Mouse (Mus musculus) neural tube, embryonic 14.5 days (tissue): ENCODE measurements around the gene Itih4. TPM values are rescaled to one million over a fixed set of nuclear protein-coding genes. Genes with fewer than 3 reads are reported as not detected.

Source experiments
- ATAC-seq: fragments of 200-750 bp; cut with Nextera tagmentation; 2 replicates; pipeline ENCODE4 v1.8.0; 2017; ENCODE audit warnings: low read depth, mild to moderate bottlenecking, moderate TSS enrichment, moderate library complexity
- H3K27ac ChIP-seq: fragments of 300-500 bp; sonication (generic); 2 replicates; pipeline ENCODE4 v1.5.1; 2014; ENCODE audit warnings: low read depth, mild to moderate bottlenecking, control low read depth, low read length, moderate library complexity, mixed read lengths
- H3K27me3 ChIP-seq: fragments of 300-500 bp; sonication (generic); 2 replicates; pipeline ENCODE4 v1.6.1; 2014; ENCODE audit warnings: low read length; ENCODE audit not compliant: control insufficient read depth, insufficient read depth
- H3K36me3 ChIP-seq: fragments of 300-500 bp; sonication (generic); 2 replicates; pipeline ENCODE4 v1.6.1; 2014; ENCODE audit warnings: low read length, mixed read lengths; ENCODE audit not compliant: control insufficient read depth, insufficient read depth
- H3K4me1 ChIP-seq: fragments of 300-500 bp; sonication (generic); 2 replicates; pipeline ENCODE4 v1.6.1; 2014; ENCODE audit warnings: low read length; ENCODE audit not compliant: control insufficient read depth, insufficient read depth
- H3K4me2 ChIP-seq: fragments of 300-500 bp; sonication (generic); 2 replicates; pipeline ENCODE4 v1.6.1; 2014; ENCODE audit warnings: mild to moderate bottlenecking, low read depth, low read length, control low read depth
- H3K4me3 ChIP-seq: fragments of 300-500 bp; sonication (generic); 2 replicates; pipeline ENCODE4 v1.5.1; 2014; ENCODE audit warnings: low read depth, low read length, control low read depth, mixed read lengths
- H3K9ac ChIP-seq: fragments of 300-500 bp; sonication (generic); replicated peaks from 2 replicates; pipeline ENCODE4 v1.6.1; 2014; ENCODE audit warnings: low read depth, mild to moderate bottlenecking, control low read depth, low read length, mixed read lengths
- H3K9me3 ChIP-seq: fragments of 300-500 bp; sonication (generic); 2 replicates; pipeline ENCODE4 v1.6.1; 2016; ENCODE audit warnings: low read length; ENCODE audit not compliant: control insufficient read depth
- WGBS: fragments of 180-500 bp; shearing (Covaris S2); extraction: QIAGEN DNeasy Blood & Tissue Kit; methylation state at CpG from one replicate; pipeline ENCODE4 v1.1.7; 2014; 5-methylcytosine and 5-hydroxymethylcytosine counted together
- polyA plus RNA-seq: library from polyadenylated mRNA; unstranded; fragments of >200 nt; fragmentation: Nextera tagmentation; extraction: Ambion mirVana; gene quantifications from 2 replicates; pipeline ENCODE4 v1.2.1, GENCODE M21; 2014

The Itih4 gene
- 0.36 TPM in 1 of 2 replicates, not detected in the other for polyA plus RNA-seq

GRCm38 (mm10) chr14:30886204-30886603 lies at the start of gene Itih4:
Itih4 (plus strand) TSS chr14:30886476.
- H3K27ac ChIP-seq: no peak within 1 kb of the TSS
- no peak within 1 kb of the TSS for H3K4me3 ChIP-seq
- ATAC-seq: no peak
- no peaks in the 10 kb centered on the region for H3K27me3 ChIP-seq
- H3K4me2 ChIP-seq: no peak within 1 kb of the TSS
- H3K36me3 ChIP-seq: no peaks in the 10 kb centered on the region
- WGBS: 91% methylated on average over 3 of the region's 3 CpGs
- no peaks in the 10 kb centered on the region for H3K4me1 ChIP-seq
- no peaks in the 10 kb centered on the region for H3K9me3 ChIP-seq
- H3K9ac ChIP-seq: no peak within 1 kb of the TSS

GRCm38 (mm10) chr14:30837416-30837996 lies 48.8 kb upstream of the Itih4 start:
- H3K4me1 ChIP-seq: no peaks in the 10 kb centered on the region
- ATAC-seq: no peak
- H3K4me2 ChIP-seq: no peak overlapping the region
- no peaks in the 10 kb centered on the region for H3K27me3 ChIP-seq
- H3K36me3 ChIP-seq: no peaks in the 10 kb centered on the region
- H3K4me3 ChIP-seq: no peak overlapping the region
- no peak overlapping the region for H3K9ac ChIP-seq
- no peaks in the 10 kb centered on the region for H3K9me3 ChIP-seq
- 89% methylated on average over 14 of the region's 14 CpGs for WGBS
- no peak overlapping the region for H3K27ac ChIP-seq

GRCm38 (mm10) chr14:30843701-30844100 lies 42.6 kb upstream of the Itih4 start:
- H3K4me3 ChIP-seq: no peak overlapping the region
- H3K9ac ChIP-seq: no peak overlapping the region
- no peaks in the 10 kb centered on the region for H3K9me3 ChIP-seq
- no peak overlapping the region for H3K27ac ChIP-seq
- no peak overlapping the region for H3K4me2 ChIP-seq
- no peak for ATAC-seq
- no peaks in the 10 kb centered on the region for H3K27me3 ChIP-seq
- H3K36me3 ChIP-seq: no peaks in the 10 kb centered on the region
- H3K4me1 ChIP-seq: no peaks in the 10 kb centered on the region
- WGBS: 96% methylated on average over 3 of the region's 3 CpGs

GRCm38 (mm10) chr14:30850504-30850903 lies 35.8 kb upstream of the Itih4 start:
- no peak overlapping the region for H3K9ac ChIP-seq
- no peaks in the 10 kb centered on the region for H3K9me3 ChIP-seq
- no peaks in the 10 kb centered on the region for H3K27me3 ChIP-seq
- 82% methylated on average over 5 of the region's 5 CpGs for WGBS
- H3K4me3 ChIP-seq: no peak overlapping the region
- ATAC-seq: no peak
- no peaks in the 10 kb centered on the region for H3K36me3 ChIP-seq
- H3K4me2 ChIP-seq: no peak overlapping the region
- H3K4me1 ChIP-seq: no peaks in the 10 kb centered on the region
- no peak overlapping the region for H3K27ac ChIP-seq

GRCm38 (mm10) chr14:30852325-30852724 lies 34.0 kb upstream of the Itih4 start:
- H3K9ac ChIP-seq: no peak overlapping the region
- 94% methylated on average over 5 of the region's 5 CpGs for WGBS
- H3K27me3 ChIP-seq: no peaks in the 10 kb centered on the region
- H3K4me3 ChIP-seq: no peak overlapping the region
- no peak overlapping the region for H3K4me2 ChIP-seq
- ATAC-seq: no peak
- no peaks in the 10 kb centered on the region for H3K4me1 ChIP-seq
- H3K9me3 ChIP-seq: no peaks in the 10 kb centered on the region
- no peaks in the 10 kb centered on the region for H3K36me3 ChIP-seq
- H3K27ac ChIP-seq: no peak overlapping the region

GRCm38 (mm10) chr14:30855316-30855715 lies 31.0 kb upstream of the Itih4 start:
- H3K4me2 ChIP-seq: no peak overlapping the region
- no peaks in the 10 kb centered on the region for H3K27me3 ChIP-seq
- no peak for ATAC-seq
- no peak overlapping the region for H3K9ac ChIP-seq
- H3K27ac ChIP-seq: no peak overlapping the region
- no peaks in the 10 kb centered on the region for H3K4me1 ChIP-seq
- no peaks in the 10 kb centered on the region for H3K9me3 ChIP-seq
- H3K36me3 ChIP-seq: no peaks in the 10 kb centered on the region
- H3K4me3 ChIP-seq: no peak overlapping the region
- 96% methylated on average over 3 of the region's 3 CpGs for WGBS

DNA sequence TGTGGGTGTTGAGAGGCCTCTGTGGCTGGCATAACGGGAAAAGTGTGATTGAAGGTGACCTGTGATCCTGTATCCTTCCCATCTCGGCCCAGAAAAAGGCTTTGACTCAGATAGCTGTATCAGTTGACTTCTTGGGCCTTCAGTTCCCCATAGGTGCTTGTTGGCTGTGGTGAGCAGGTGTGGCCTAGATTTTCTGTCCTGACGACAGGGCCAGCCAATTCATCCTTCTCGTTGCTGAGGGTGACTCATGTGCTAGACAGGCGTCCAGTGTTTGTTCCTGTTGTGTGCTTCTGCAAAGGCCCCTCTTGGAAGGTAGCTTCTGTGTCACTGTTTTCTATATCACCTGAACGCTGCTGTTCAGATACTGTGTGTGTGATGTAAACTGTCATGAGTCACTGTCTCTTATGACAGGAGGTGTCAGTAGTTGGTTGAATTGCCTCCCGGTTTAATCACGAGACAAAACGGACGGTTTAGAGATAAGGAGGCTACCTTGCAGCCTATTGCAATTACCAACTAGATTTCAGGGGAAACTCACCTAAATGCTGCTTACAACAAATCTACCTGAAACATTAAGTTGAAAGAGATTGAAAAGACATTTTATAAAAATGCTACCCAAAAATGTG lies 29.3 kb upstream of the Itih4 start:
- Histone ChIP-seq H3K36me3 (no peaks in the 10 kb centered on the region), H3K9me3 (no peaks in the 10 kb centered on the region), H3K27me3 (no peaks in the 10 kb centered on the region), H3K9ac (no peak overlapping the region), H3K27ac (no peak overlapping the region), H3K4me3 (no peak overlapping the region), H3K4me1 (no peaks in the 10 kb centered on the region), H3K4me2 (no peak overlapping the region)
- WGBS: 94% methylated on average over 10 of the region's 10 CpGs
- no peak for ATAC-seq

GRCm38 (mm10) chr14:30857990-30858389 lies 28.3 kb upstream of the Itih4 start:
- H3K9me3 ChIP-seq: no peaks in the 10 kb centered on the region
- H3K9ac ChIP-seq: no peak overlapping the region
- no peaks in the 10 kb centered on the region for H3K4me1 ChIP-seq
- H3K4me2 ChIP-seq: no peak overlapping the region
- no peaks in the 10 kb centered on the region for H3K36me3 ChIP-seq
- WGBS: 74% methylated on average over 4 of the region's 4 CpGs
- H3K4me3 ChIP-seq: no peak overlapping the region
- no peak overlapping the region for H3K27ac ChIP-seq
- H3K27me3 ChIP-seq: no peaks in the 10 kb centered on the region
- ATAC-seq: no peak

DNA sequence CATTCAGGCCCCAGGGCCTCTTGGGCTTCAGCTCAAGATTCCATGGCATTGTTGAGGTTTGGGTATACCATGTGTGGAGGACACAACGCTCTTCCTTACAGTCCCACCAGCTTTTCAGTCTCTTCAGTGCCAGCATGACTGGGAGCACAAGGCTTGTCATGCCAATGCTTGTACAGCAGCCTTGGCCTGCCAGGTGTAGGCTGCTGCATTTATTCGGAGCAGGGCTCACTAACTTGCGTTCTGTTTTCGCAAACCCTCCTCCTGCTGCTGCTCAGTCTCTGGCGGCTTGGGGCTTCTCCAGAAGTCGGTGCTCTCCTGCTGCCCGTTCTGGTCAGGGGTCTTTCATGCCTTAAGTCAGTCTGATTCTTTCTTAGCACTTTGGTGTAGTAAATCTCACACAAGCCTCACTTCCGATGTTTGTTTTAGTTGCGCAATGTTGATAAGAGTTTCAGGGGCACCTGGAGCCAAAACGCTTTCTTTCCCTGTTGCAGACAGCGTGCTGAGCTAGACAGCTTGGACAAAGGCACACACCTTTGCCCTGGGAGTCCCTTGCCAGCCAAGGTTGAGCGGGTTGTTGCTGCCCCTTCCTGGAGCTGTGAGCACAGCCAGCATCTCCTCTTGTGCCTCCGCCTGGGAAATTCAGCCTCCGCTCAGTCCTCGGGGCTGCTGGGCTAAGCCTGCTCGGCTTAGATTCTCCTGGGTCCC lies 24.7 kb upstream of the Itih4 start:
- no peaks in the 10 kb centered on the region for H3K27me3 ChIP-seq
- H3K4me3 ChIP-seq: no peak overlapping the region
- no peak for ATAC-seq
- no peak overlapping the region for H3K9ac ChIP-seq
- 83% methylated on average over 16 of the region's 16 CpGs for WGBS
- no peaks in the 10 kb centered on the region for H3K4me1 ChIP-seq
- H3K9me3 ChIP-seq: no peaks in the 10 kb centered on the region
- no peak overlapping the region for H3K4me2 ChIP-seq
- H3K27ac ChIP-seq: no peak overlapping the region
- H3K36me3 ChIP-seq: no peaks in the 10 kb centered on the region
